Mouse (Mus musculus) liver, embryonic 11.5 days (tissue): Measurements from ENCODE around the gene Zfp428. TPM values are rescaled to one million over a fixed set of nuclear protein-coding genes. Genes with fewer than 3 reads are reported as not detected.
"Not testable (repeated sequence)": the region's sequence is repeated elsewhere in the genome, so short reads cannot be mapped to it uniquely, and the experiment has no call there.

ENCODE experiments used
- ATAC-seq: fragments of 200-750 bp; cut with Nextera tagmentation; replicated peaks from 2 replicates; pipeline ENCODE4 v1.8.0; 2017; ENCODE audit warnings: moderate number of reproducible peaks, mild to moderate bottlenecking, moderate TSS enrichment, moderate library complexity; ENCODE audit not compliant: low FRiP score
- DNase-seq: peaks from one replicate; pipeline ENCODE4 v3.0.0-alpha.2; 2017; ENCODE audit warnings: low spot score
- H3K27ac ChIP-seq: fragments of 300-500 bp; sonication (generic); 2 replicates; pipeline ENCODE4 v1.5.1; 2014; ENCODE audit warnings: mild to moderate bottlenecking, low read depth, low read length, control low read depth
- H3K27me3 ChIP-seq: fragments of 300-500 bp; sonication (generic); replicated peaks from 2 replicates; pipeline ENCODE4 v1.6.1; 2014; ENCODE audit warnings: low read length, mixed read lengths; ENCODE audit not compliant: control insufficient read depth, insufficient read depth
- H3K36me3 ChIP-seq: fragments of 300-500 bp; sonication (generic); 2 replicates; pipeline ENCODE4 v1.6.1; 2014; ENCODE audit warnings: mild to moderate bottlenecking, low read length, moderate library complexity, mixed read lengths; ENCODE audit not compliant: control insufficient read depth, insufficient read depth
- H3K4me1 ChIP-seq: fragments of 300-500 bp; sonication (generic); replicated peaks from 2 replicates; pipeline ENCODE4 v1.6.1; 2014; ENCODE audit warnings: low read length, mixed read lengths; ENCODE audit not compliant: control insufficient read depth, insufficient read depth
- H3K4me2 ChIP-seq: fragments of 300-500 bp; sonication (generic); 2 replicates; pipeline ENCODE4 v1.6.1; 2014; ENCODE audit warnings: mild to moderate bottlenecking, control low read depth, moderate library complexity
- H3K4me3 ChIP-seq: fragments of 300-500 bp; sonication (generic); 2 replicates; pipeline ENCODE4 v1.5.1; 2014; ENCODE audit warnings: low read depth, low read length, control low read depth
- H3K9ac ChIP-seq: fragments of 300-500 bp; sonication (generic); 2 replicates; pipeline ENCODE4 v1.6.1; 2014; ENCODE audit warnings: low read depth, low read length, control low read depth
- H3K9me3 ChIP-seq: fragments of 300-500 bp; sonication (generic); 2 replicates; pipeline ENCODE4 v1.6.1; 2016; ENCODE audit warnings: low read length, inconsistent platforms, mixed read lengths; ENCODE audit not compliant: control insufficient read depth
- WGBS: fragments of 180-500 bp; shearing (Covaris S2); extraction: QIAGEN DNeasy Blood & Tissue Kit; methylation state at CpG from one replicate; pipeline ENCODE4 v1.1.7; 2014; 5-methylcytosine and 5-hydroxymethylcytosine counted together
- polyA plus RNA-seq: library from polyadenylated mRNA; unstranded; fragments of >200 nt; fragmentation: Nextera tagmentation; extraction: Ambion mirVana; gene quantifications from 2 replicates; pipeline ENCODE4 v1.2.1, GENCODE M21; 2014

Zfp428 gene
- polyA plus RNA-seq, 1 experiment from 2014 or later: 23.0 TPM

DNA sequence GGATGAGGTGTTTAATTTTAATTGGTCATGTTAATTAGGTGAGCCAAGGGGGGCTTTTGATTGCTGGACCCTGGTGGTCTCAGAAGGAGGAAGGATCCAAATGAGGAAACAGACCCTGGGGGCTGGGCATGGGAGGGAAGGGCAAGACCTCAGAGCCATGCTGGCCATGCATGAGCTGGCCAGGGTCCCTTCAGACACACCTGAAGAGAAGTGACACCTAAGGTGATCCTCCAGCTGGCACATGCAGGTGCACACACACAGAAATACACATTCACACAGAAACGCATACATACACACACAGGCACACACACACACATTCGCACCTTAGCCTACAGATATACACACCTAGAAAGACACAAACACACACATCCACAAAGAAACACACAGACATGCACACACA is 27.1 kb upstream of the Zfp428 start:
- Histone ChIP-seq H3K9ac (no peak overlapping the region), H3K4me2 (no peak overlapping the region), H3K27me3 (peaks cover 54% of the 10 kb centered on the region), H3K4me1 (peaks cover 10% of the 10 kb centered on the region), H3K36me3 (no peaks in the 10 kb centered on the region), H3K27ac (no peak overlapping the region), H3K4me3 (no peak overlapping the region), H3K9me3 (no peaks in the 10 kb centered on the region)
- no peak for DNase-seq
- no peak for ATAC-seq
- 82% methylated on average over 2 of the region's 2 CpGs for WGBS

- WGBS: 61% methylated on average over 18 of the region's 18 CpGs
- ATAC-seq (no peak), DNase-seq (no peak)
- H3K4me2 ChIP-seq: no peak overlapping the region
- H3K27ac ChIP-seq: no peak overlapping the region
- no peaks in the 10 kb centered on the region for H3K36me3 ChIP-seq
- H3K4me3 ChIP-seq: no peak overlapping the region
- H3K27me3 ChIP-seq: peaks cover 60% of the 10 kb centered on the region
- H3K4me1 ChIP-seq: peaks cover 10% of the 10 kb centered on the region
- no peaks in the 10 kb centered on the region for H3K9me3 ChIP-seq
- H3K9ac ChIP-seq: no peak overlapping the region
Measured at GRCm38 (mm10) chr7:24480121-24480941, 26.5 kb upstream of the Zfp428 start.

- Histone ChIP-seq H3K4me2 (peak overlapping the region; percentile 95), H3K36me3 (no peaks in the 10 kb centered on the region), H3K9me3 (no peaks in the 10 kb centered on the region), H3K27me3 (peaks cover 65% of the 10 kb centered on the region), H3K4me1 (peaks cover 10% of the 10 kb centered on the region), H3K4me3 (peak overlapping the region; percentile 67), H3K27ac (no peak overlapping the region), H3K9ac (peak overlapping the region; percentile 50; the same call in 1 of the 2 replicates)
- WGBS: 16% methylated on average over 14 of the region's 14 CpGs
- no peak for DNase-seq
- ATAC-seq: peak; percentile 2; the same call in 1 of the 2 replicates
Measured at GRCm38 (mm10) chr7:24480986-24481473, 25.8 kb upstream of the Zfp428 start.

- Histone ChIP-seq H3K36me3 (no peaks in the 10 kb centered on the region), H3K9ac (peak within 1 kb of the TSS; percentile 55), H3K27me3 (peaks cover 65% of the 10 kb centered on the region)
Measured at GRCm38 (mm10) chr7:24481474-24482207, 25.2 kb upstream of the Zfp428 start, which contains the start of gene Cadm4. Gene Cadm4 (plus strand): TSS chr7:24482023.

DNA sequence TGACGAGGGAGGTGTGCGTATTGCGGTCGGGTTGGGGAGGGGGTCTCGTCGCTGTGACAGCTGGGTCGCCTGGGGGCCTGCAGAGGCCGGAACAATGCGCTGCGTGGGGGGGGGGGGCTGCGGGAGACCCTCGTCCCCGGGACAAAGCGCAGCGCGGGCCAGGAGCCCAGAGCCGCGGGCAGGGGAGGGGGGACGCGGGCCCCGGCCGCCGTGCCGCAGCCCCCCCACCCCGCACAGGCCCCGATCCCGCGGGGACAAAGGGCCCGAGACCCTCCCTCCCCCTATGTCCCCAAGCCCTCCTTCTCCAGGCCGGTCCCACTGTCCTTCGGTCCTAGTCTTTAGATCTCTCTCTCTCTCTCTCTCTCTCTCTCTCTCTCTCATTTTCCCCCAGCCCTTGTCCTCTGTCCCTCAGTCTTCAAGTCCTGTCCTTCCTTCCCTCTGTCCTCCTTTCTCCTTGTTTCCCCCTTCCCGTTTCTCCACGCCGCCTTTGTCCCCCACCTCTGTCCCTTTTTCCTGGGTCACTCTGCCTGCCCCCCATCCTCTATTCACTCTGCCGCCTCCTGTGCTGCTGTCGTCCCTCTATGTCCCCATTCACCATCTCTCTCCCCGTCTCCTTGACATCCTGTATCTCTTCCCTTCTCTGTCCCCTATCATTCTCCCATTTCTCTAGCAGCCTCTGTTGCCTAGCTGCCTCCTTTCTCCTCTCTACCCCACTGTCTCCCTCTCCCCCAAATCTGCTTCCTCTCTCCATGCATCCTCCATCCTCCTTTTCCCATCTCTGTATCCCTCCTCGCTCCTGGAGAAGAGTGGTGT is 24.4 kb upstream of the Zfp428 start:
- H3K9ac ChIP-seq: peak overlapping the region; percentile 55; the same call in 1 of the 2 replicates
- H3K27me3 ChIP-seq: peaks cover 65% of the 10 kb centered on the region
- ATAC-seq: peak; percentile 11
- H3K4me3 ChIP-seq: peak overlapping the region; percentile 67
- DNase-seq: no peak
- peak overlapping the region; percentile 95 for H3K4me2 ChIP-seq
- H3K36me3 ChIP-seq: no peaks in the 10 kb centered on the region
- H3K4me1 ChIP-seq: peaks cover 10% of the 10 kb centered on the region
- no peak overlapping the region for H3K27ac ChIP-seq
- WGBS: 4% methylated on average over 34 of the region's 38 CpGs
- no peaks in the 10 kb centered on the region for H3K9me3 ChIP-seq

More at GRCm38 (mm10) chr7:24481474-24482207, 25.2 kb upstream of the Zfp428 start, which contains the start of gene Cadm4:
- no peak within 1 kb of the TSS for H3K27ac ChIP-seq
- WGBS: under 1% methylated on average over 74 of the region's 83 CpGs
- H3K4me1 ChIP-seq: peaks cover 10% of the 10 kb centered on the region
- ATAC-seq: peak; percentile 81
- DNase-seq: peak; percentile 88
- peak within 1 kb of the TSS; percentile 67 for H3K4me3 ChIP-seq
- no peaks in the 10 kb centered on the region for H3K9me3 ChIP-seq
- H3K4me2 ChIP-seq: peak within 1 kb of the TSS; percentile 95

GRCm38 (mm10) chr7:24483291-24483690 is 23.5 kb upstream of the Zfp428 start:
- not testable (repeated sequence) for ATAC-seq
- WGBS: 38% methylated on average over 6 of the region's 6 CpGs

DNA sequence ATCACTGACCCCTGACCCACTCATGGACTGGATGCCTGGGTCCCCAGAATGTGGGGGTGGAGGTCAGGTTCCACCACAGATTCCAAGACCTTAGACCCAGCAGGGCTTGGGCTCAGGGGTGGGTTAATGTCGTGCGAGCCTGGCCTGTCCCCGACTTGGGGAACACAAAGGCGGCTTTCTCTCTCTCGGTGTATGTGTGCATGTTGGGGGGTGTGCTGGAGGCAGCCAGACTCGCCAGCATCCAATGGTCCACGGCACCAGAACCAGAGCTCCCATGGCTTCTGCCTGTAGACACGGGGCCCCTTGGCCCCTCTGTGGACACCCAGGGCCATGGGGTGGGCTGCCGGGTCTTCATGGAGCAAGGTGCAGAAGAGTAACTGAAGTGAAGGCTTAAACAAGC is 21.3 kb upstream of the Zfp428 start:
- Histone ChIP-seq H3K36me3 (no peaks in the 10 kb centered on the region), H3K4me3 (no peak overlapping the region), H3K4me1 (peaks cover 10% of the 10 kb centered on the region), H3K4me2 (no peak overlapping the region), H3K27me3 (peaks cover 48% of the 10 kb centered on the region), H3K9ac (no peak overlapping the region), H3K9me3 (no peaks in the 10 kb centered on the region), H3K27ac (no peak overlapping the region)
- WGBS: 72% methylated on average over 9 of the region's 9 CpGs
- ATAC-seq: no peak
- DNase-seq: no peak

More at GRCm38 (mm10) chr7:24483291-24483690, 23.5 kb upstream of the Zfp428 start:
- H3K4me1 ChIP-seq: peaks cover 10% of the 10 kb centered on the region
- not testable (repeated sequence) for H3K4me3 ChIP-seq, DNase-seq, H3K9ac ChIP-seq, H3K9me3 ChIP-seq, H3K27ac ChIP-seq, H3K4me2 ChIP-seq, H3K36me3 ChIP-seq
- peaks cover 65% of the 10 kb centered on the region for H3K27me3 ChIP-seq

GRCm38 (mm10) chr7:24486654-24487130 is 20.1 kb upstream of the Zfp428 start:
- ATAC-seq: no peak
- no peak for DNase-seq
- Histone ChIP-seq H3K36me3 (no peaks in the 10 kb centered on the region), H3K27ac (no peak overlapping the region), H3K4me1 (peaks cover 3% of the 10 kb centered on the region; the same call in 1 of the 2 replicates), H3K9me3 (no peaks in the 10 kb centered on the region), H3K4me2 (no peak overlapping the region), H3K4me3 (no peak overlapping the region), H3K27me3 (peaks cover 36% of the 10 kb centered on the region), H3K9ac (no peak overlapping the region)
- WGBS: 54% methylated on average over 9 of the region's 9 CpGs
